Mouse (Mus musculus) gastrocnemius, postnatal 36 days (tissue): ENCODE measurements at regions not wholly inside any gene's neighbourhood (a gene's known extent, or its start where the extent isn't known, plus 50 kb on each side); places are given as distances from the start of the nearest gene placed in this dataset.

ENCODE experiments used
- DNase-seq, 2 experiments: peaks; one replicate each; pipeline ENCODE4 v3.0.0; 2022
- intact Hi-C: fragments of 180-260 bp; cut with DNase I; formaldehyde crosslinking; loops from one replicate; pipeline ENCODE4 v1.15.1; 2025

DNA sequence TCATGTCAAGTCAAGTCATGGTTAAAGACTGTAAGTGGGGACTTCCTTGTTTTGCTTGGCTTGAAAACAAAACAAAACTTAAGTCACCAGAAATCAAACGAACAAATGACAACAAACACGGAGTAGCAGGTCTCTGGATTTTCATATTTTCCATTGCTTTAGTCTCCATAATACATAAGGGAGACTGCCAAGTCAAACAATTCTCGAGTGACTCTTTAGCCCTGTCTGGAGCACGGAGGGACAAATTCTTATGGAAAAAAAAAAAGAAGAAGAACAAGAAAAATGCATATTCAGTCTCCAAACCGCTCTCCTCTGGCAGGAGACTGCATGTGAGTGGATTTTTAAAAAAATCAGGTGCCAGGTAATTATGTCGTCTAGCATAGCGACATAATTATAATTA, 129.6 kb upstream of the Med14 start:
- no peak for DNase-seq
- intact Hi-C loops = no loop called here

DNA sequence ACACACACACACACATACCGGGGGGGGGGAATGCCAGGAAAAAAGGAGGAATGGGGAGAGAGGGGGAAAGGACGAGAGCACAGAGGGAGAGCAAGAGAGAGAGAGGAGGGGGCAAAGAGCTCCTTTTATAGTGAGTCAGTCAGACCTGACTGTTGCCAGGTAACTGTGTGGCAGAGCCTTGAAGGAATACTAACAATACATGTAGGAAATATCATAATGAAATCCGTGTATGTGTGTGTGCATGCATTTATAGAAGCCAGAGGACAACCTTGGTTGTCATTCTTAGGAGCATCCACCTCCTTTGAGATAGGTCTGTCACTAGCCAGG, 127.6 kb upstream of the Med14 start:
- intact Hi-C loops = no loop called here
- no peak for DNase-seq

GRCm38 (mm10) chrX:12888708-12889481, 127.0 kb upstream of the Med14 start:
- DNase-seq = no peak
- intact Hi-C loops = no loop called here

- intact Hi-C loops = no loop called here
- no peak for DNase-seq
These were observed 126.3 kb upstream of the Med14 start for GRCm38 (mm10) chrX:12888010-12888707.

- intact Hi-C loops = no loop called here
- DNase-seq = no peak
These were observed 125.6 kb upstream of the Med14 start for GRCm38 (mm10) chrX:12887516-12887915.

DNA sequence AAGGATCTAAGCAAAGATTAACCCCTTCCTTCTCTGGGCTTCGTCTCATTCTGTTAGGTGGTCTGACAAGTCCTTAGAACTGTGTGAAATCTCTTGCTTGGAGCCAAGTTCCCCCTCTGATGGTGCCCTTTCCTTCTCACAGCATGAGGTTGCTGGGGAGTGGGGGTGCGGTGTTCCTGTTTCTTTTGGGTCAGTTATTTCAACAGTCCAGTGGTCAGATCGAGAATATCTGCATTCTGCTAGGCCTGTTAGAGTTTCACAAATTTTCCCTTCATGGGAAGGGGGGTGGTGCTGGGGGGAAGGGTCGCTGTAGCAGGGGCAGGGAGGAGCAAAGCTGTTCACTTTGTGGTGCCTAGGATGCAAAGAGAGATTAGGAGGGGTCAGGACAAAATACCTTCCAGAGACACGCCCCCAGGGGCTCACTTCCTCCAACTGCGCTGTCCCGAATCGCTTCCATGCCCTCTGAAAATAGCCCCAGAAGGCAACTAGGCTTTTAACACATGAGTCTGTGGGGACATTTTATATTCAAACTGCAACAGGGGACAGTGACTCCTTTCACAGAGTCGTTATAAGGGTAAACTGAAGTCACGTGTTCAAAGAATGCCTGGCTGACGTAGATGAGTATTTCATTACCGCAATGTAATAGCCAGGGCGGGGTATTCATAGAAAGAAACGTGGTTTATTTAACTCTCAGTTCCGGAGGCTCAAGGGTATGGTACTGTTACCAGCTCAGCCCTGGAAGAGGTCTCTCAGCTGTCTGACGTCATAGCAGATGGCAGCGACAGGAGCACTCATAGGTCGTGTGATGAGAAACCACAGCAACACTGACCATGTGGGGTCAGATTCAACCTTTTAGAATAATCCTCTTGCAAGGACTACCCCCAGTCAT, 124.5 kb upstream of the Med14 start:
- no peak for DNase-seq
- intact Hi-C loops = no loop called here

DNA sequence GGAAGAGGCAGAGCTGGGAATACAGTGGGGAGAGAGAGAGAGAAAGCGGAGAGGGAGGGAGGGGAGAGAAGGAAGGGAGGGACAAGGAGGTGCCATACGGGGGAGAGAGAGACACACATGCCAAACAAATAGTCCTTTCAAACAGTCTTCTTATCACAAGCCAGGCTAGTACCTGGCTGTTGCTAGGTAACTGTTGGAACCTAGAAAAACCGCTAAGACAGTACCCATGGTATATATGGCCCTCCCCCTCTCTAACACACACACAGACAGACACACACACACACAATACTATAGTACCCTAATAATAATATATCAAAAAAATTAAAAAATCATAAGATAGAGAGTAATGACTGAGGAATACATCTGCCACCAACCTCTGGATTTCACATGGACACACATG, 117.4 kb upstream of the Med14 start:
- DNase-seq = no peak
- intact Hi-C loops = no loop called here

DNA sequence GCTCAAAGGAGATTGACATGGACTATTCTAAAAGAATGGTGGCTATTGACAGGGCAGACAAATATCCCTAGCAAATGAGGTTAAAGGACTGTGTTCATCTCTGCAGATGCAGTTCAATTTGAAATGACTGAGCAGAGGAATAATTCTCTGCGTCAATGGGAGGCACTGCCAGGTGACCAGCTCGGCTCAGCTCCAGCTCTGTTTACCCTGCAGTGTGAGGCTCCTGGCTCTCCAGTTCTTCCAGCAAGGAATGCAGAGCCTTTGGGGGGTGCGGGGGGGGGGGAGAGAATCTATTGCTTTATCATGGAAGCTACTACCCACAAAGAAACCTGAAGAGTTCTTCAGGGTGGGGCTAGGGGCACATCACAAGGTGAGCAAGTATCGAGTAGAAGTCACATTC, 115.6 kb upstream of the Med14 start:
- intact Hi-C loops = no loop called here
- no peak for DNase-seq

DNA sequence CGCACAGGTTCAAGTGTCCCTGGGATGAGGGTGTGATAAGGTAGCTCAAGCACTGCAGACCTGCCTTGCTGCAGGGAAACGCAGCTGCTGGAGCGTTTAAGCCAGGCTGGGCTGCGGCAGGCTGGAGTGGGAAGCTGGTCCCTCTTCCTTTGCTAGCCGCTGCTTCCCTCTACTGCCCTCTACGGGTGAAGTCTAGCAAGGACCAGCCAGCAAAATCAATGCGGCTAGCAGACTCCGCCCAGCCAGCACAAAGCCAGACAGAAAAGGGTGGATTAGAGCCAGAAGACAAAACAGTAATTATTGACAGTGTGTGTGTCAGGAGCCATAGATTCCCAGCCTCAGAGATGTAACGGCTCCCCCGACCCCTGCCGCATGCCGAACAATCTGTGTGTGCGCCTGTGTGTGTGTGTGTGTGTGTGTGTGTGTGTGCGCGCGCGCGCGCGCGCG, 111.8 kb upstream of the Med14 start:
- intact Hi-C loops = no loop called here
- peak; percentile 38 to 70 for DNase-seq

DNA sequence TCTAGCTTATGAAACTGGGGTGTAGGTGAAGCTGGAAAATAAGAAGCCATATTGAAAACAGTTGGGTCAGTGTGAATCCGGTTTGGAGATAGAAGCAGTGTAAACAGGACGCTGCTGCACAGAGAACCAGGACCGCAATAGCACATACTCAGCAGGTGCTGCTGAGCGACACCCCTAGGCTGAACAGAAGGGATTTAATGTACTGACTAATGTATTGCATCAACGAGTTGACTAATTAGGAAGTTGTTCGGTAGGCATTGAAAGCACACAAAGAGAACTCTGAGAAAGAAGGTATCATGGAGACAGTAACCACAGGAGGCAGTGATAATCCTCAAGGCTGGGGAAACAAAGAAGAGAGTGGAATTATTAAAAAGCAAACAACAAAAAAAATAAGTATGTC, 111.4 kb upstream of the Med14 start:
- DNase-seq = no peak
- intact Hi-C loops = no loop called here

DNA sequence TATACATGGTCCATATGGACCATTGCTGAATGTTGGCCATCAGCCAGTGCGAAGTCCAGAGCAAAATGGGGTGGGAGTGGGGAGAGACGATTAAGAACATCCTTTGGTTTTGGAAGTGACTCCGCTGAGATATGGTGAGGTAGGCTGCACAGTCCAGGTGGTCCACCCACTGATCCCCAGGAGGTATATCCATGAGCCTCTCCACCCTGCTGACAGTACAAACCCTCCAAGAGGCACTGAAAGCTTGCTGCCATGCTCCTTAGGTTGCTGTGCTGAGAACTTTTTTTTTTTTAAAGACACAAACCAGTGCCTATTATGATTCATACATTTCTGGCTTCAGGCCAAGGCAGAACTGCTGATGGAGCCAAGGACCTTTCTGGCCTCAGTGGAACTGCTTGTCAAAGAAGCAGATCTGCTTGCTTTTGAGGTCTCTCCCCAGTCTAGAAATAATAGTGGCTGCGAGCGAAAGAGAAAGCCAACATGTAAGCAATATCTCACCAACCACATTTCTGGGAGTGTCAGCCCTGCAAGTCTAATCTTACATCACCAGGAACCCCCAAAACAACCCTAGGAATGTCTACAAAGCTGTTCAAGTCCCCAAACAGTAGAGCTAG, 105.1 kb upstream of the Med14 start:
- DNase-seq = no peak
- intact Hi-C loops = no loop called here

GRCm38 (mm10) chrX:12866176-12866575, 104.3 kb upstream of the Med14 start:
- no peak for DNase-seq
- intact Hi-C loops = no loop called here

GRCm38 (mm10) chrX:12860168-12860567, 98.3 kb upstream of the Med14 start:
- intact Hi-C loops = no loop called here

DNA sequence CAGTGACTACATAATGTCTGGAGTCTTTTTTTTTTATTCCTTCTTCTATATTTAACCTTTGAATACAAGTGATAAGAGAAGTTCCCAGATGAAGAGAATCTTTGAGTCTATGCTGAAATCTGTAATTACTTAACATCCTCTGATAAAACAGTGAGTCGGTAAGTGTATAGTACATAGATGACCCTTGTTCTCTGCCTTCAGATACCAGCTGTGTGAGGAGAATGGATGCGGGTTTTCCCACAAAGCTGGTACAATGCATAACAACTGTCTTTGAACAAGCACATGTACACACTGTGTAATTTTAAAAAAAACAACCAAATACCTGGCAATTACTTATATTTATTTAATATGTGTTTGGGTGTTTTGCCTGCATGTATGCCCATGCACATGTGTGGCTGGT, 96.9 kb upstream of the Med14 start:
- intact Hi-C loops = no loop called here

More at GRCm38 (mm10) chrX:12860168-12860567, 98.3 kb upstream of the Med14 start:
- DNase-seq = no peak

GRCm38 (mm10) chrX:12857881-12858755, 96.2 kb upstream of the Med14 start:
- no peak for DNase-seq
- intact Hi-C loops = no loop called here

More for the DNA sequence above, 96.9 kb upstream of the Med14 start:
- no peak for DNase-seq

- peak; percentile 29 to 32 for DNase-seq
- intact Hi-C loops = no loop called here
These were observed 93.6 kb upstream of the Med14 start for GRCm38 (mm10) chrX:12855425-12855824.

DNA sequence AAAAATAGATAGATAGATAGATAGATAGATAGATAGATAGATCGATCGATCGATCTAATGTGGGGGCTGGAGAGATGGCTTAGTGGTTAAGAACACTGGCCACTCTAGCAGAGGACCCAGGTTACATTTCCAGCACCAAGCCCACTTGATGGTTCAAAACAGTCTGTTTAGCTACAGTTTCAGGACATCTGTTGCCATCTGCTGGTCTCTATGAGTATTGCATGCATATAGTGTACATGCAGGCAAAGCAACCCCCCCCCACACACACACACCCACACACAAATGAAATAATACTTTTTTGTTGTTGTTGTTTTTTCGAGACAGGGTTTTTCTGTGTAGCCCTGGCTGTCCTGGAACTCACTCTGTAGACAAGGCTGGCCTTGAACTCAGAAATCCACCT, 89.8 kb upstream of the Med14 start:
- intact Hi-C loops = loop anchor here (5.0 kb wide), 1 partner anchor 174 kb away; no protein-coding TSS in a partner anchor

DNA sequence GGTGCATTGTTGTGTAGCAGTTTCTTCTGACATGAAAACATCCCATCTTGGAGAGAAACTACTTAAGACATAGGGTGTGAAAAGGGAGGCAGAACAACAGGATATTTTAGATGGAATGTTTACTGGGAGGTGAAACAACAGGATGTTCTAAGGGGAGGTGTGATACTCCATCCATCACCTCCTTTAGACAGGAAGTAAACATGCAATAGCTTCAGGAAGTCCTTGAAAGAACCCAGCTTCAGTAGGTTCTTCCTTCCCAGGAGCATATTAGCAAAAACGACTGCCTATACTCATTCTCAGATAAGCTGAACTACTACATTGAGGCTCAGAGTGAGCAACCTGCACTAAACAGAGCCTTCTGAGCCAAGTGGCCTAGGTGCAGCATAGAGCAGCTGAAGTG, 82.6 kb upstream of the Med14 start:
- intact Hi-C loops = no loop called here
- DNase-seq = no peak

More for the DNA sequence above, 89.8 kb upstream of the Med14 start:
- DNase-seq = no peak

DNA sequence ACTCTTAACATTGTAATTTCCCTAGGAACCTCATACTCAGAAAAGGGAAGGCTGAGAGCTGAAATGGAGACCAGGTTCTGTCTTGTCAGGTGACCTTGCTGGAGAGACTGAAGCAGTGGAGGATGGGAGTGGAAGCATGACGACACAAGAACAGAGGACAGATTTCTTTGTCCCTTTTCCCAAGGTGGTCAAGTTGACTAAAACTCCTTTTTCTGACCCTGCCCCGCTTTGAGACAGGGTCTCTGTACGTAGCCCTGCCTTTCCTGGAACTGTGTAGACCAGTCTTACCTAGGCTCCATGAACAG, 79.1 kb upstream of the Med14 start:
- DNase-seq = no peak
- intact Hi-C loops = no loop called here
